Mouse (Mus musculus) embryonic facial prominence, embryonic 14.5 days (tissue): ENCODE results near the gene Coq8a. TPM values are rescaled to one million over a fixed set of nuclear protein-coding genes. Genes with fewer than 3 reads are reported as not detected.

Experiments used
- ATAC-seq: fragments of 200-750 bp; cut with Nextera tagmentation; 2 replicates; pipeline ENCODE4 v1.8.0; 2017; ENCODE audit warnings: low read depth, moderate number of reproducible peaks, moderate TSS enrichment
- DNase-seq: peaks from one replicate; pipeline ENCODE4 v3.0.0-alpha.2; 2015; ENCODE audit warnings: low spot score
- H3K27ac ChIP-seq: fragments of 300-500 bp; sonication (generic); replicated peaks from 2 replicates; pipeline ENCODE4 v1.5.1; 2014; ENCODE audit warnings: low read depth, mild to moderate bottlenecking, low read length, moderate library complexity
- H3K27me3 ChIP-seq: fragments of 300-500 bp; sonication (generic); replicated peaks from 2 replicates; pipeline ENCODE4 v1.6.1; 2014; ENCODE audit warnings: low read length; ENCODE audit not compliant: control insufficient read depth, insufficient read depth
- H3K36me3 ChIP-seq: fragments of 300-500 bp; sonication (generic); 2 replicates; pipeline ENCODE4 v1.6.1; 2014; ENCODE audit warnings: low read length, mixed read lengths; ENCODE audit not compliant: control insufficient read depth, insufficient read depth
- H3K4me1 ChIP-seq: fragments of 300-500 bp; sonication (generic); 2 replicates; pipeline ENCODE4 v1.6.1; 2014; ENCODE audit warnings: antibody characterized with exemption, low read length; ENCODE audit not compliant: control insufficient read depth, insufficient read depth
- H3K4me2 ChIP-seq: fragments of 300-500 bp; sonication (generic); 2 replicates; pipeline ENCODE4 v1.6.1; 2014; ENCODE audit warnings: low read depth, mild to moderate bottlenecking, low read length, moderate library complexity, mixed read lengths
- H3K4me3 ChIP-seq: fragments of 300-500 bp; sonication (generic); 2 replicates; pipeline ENCODE4 v1.5.1; 2014; ENCODE audit warnings: low read depth, mild to moderate bottlenecking, low read length
- H3K9ac ChIP-seq: fragments of 300-500 bp; sonication (generic); 2 replicates; pipeline ENCODE4 v1.6.1; 2014; ENCODE audit warnings: low read depth, mild to moderate bottlenecking, low read length, moderate library complexity, mixed read lengths
- H3K9me3 ChIP-seq: fragments of 300-500 bp; sonication (generic); 2 replicates; pipeline ENCODE4 v1.6.1; 2016; ENCODE audit warnings: low read length; ENCODE audit not compliant: control insufficient read depth
- WGBS: fragments of 180-500 bp; shearing (Covaris S2); extraction: QIAGEN DNeasy Blood & Tissue Kit; methylation state at CpG from one replicate; pipeline ENCODE4 v1.1.7; 2014; 5-methylcytosine and 5-hydroxymethylcytosine counted together
- polyA plus RNA-seq: library from polyadenylated mRNA; unstranded; fragments of >200 nt; fragmentation: Nextera tagmentation; extraction: Ambion mirVana; gene quantifications from 2 replicates; pipeline ENCODE4 v1.2.1, GENCODE M21; 2014

Coq8a gene
- polyA plus RNA-seq, 1 experiment from 2014 or later, result 24.7 TPM

DNA sequence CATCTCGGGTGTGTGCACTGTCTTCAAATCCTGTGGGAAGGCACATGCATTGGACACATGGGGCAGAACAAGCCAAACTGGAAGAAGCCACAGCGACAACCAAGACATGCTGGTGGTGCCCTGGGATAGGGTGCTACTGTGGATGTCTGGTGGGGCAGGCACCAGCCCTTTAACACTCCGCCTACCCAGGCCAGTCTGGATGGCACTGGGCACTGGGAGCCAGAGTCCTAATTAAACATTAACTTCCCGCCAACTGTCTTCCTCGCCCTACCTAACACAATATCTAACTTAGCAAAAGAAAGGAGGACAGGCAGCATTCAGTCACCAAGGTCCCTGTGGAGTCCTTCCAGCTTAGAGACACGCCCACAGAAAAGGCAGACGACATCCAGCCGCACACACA, 23.8 kb downstream of the Coq8a start:
- Histone ChIP-seq H3K9me3 (no peaks in the 10 kb centered on the region), H3K4me2 (no peak overlapping the region), H3K27me3 (no peaks in the 10 kb centered on the region), H3K9ac (no peak overlapping the region), H3K4me3 (no peak overlapping the region), H3K4me1 (no peaks in the 10 kb centered on the region), H3K36me3 (no peaks in the 10 kb centered on the region), H3K27ac (no peak overlapping the region)
- ATAC-seq, result no peak
- no peak for DNase-seq
- 62% methylated on average over 7 of the region's 8 CpGs for WGBS

DNA sequence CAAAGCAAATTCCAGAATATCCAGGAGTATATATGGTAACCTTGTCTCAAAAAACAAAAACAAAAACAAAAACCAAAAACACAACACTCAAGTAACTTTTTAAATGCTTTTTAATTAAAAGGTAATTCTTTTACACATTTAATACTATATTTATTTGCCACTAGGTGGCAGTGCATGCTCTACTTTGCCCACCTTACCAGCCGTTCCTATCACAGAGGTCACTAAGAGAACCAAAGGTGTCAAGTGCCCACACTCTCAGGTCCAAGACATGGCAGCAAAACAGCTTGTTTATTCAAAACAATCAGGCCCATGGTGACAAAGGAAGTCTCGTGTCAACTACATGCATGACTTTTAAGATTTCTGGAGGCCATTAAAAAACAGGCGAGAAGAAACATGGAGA, 24.2 kb downstream of the Coq8a start:
- no peaks in the 10 kb centered on the region for H3K27me3 ChIP-seq
- no peak overlapping the region for H3K4me3 ChIP-seq
- no peak for ATAC-seq
- no peak overlapping the region for H3K27ac ChIP-seq
- WGBS, result 36% methylated on average over 3 of the region's 3 CpGs
- H3K9ac ChIP-seq, result no peak overlapping the region
- peak; percentile 63 for DNase-seq
- no peak overlapping the region for H3K4me2 ChIP-seq
- H3K9me3 ChIP-seq, result no peaks in the 10 kb centered on the region
- no peaks in the 10 kb centered on the region for H3K36me3 ChIP-seq
- no peaks in the 10 kb centered on the region for H3K4me1 ChIP-seq

DNA sequence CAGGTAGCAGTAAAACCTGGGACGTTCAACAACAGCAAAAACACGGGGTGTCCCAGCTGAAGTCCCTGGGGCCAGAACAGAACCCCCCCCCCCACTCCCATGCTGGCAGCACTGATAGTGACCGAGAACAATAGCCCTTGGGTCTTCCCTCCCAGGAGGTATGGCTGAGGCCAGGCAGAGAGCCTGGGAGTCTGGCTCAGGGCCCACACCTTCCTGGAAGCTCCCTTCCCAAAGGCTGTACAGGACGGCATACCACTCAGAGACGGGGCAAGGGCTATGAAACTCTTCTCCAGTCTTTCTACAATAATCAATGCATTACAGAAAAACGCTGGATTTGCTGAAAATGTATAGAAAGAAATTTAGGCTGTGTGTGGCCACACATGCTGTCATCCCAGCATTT, 24.7 kb downstream of the Coq8a start:
- DNase-seq, result no peak
- WGBS, result 65% methylated on average over 6 of the region's 6 CpGs
- ATAC-seq, result no peak
- no peak overlapping the region for H3K4me3 ChIP-seq
- H3K9ac ChIP-seq, result no peak overlapping the region
- H3K9me3 ChIP-seq, result no peaks in the 10 kb centered on the region
- H3K4me1 ChIP-seq, result no peaks in the 10 kb centered on the region
- no peaks in the 10 kb centered on the region for H3K36me3 ChIP-seq
- no peak overlapping the region for H3K4me2 ChIP-seq
- no peak overlapping the region for H3K27ac ChIP-seq
- no peaks in the 10 kb centered on the region for H3K27me3 ChIP-seq

DNA sequence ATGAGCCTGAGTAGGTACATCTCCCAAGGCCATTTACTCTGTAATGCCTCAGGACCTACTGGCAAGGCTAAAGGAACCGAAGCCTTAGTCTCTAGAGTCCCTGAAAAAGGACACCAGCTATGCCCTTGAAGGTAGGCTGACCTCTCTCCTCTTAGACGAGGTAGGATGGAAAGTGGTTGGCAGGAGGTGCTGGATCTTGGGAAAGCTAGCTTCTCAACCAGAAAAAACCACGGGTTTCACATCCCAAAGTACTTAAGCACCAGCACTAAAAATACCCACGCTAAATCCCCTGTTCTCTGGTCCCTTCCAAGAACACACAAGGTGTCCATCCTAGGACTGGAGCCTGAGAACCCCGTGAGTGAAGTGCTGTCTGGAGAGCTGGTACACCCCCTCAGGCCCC, 26.4 kb downstream of the Coq8a start:
- no peak for ATAC-seq
- no peak overlapping the region for H3K4me2 ChIP-seq
- WGBS, result 76% methylated on average over 5 of the region's 5 CpGs

DNA sequence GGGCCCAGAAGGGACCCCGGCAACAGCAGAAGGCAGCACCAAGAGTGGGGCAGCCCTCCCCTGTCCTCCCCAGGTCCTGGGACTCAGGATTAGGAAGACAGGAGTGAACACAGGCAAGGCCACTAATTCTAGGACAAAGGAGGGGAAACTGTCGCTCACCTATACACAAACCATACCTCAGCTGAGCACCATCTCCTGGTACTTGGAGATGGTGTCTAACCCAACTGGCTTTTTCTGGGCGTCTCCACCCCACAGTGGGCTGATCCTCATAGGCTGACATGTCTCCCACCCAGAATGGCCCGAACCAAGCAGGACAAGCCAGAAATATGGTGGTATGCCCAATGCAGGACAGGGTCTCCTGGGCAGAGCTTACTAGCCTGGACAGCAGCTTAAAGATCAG, 26.8 kb downstream of the Coq8a start:
- H3K4me2 ChIP-seq, result no peak overlapping the region
- DNase-seq (no peak), ATAC-seq (no peak)
- H3K27ac ChIP-seq, result no peak overlapping the region
- H3K4me1 ChIP-seq, result no peaks in the 10 kb centered on the region
- H3K9ac ChIP-seq, result no peak overlapping the region
- H3K4me3 ChIP-seq, result no peak overlapping the region
- 86% methylated on average over 4 of the region's 4 CpGs for WGBS
- no peaks in the 10 kb centered on the region for H3K9me3 ChIP-seq
- no peaks in the 10 kb centered on the region for H3K27me3 ChIP-seq
- 0 out of 2 replicates have a peak, but pooled peaks cover 9% of the 10 kb centered on the region for H3K36me3 ChIP-seq

More for the DNA sequence above, 26.4 kb downstream of the Coq8a start:
- no peak for DNase-seq
- Histone ChIP-seq H3K4me1 (no peaks in the 10 kb centered on the region), H3K9me3 (no peaks in the 10 kb centered on the region), H3K36me3 (0 out of 2 replicates have a peak, but pooled peaks cover 6% of the 10 kb centered on the region), H3K9ac (no peak overlapping the region), H3K27me3 (no peaks in the 10 kb centered on the region), H3K27ac (no peak overlapping the region), H3K4me3 (no peak overlapping the region)

DNA sequence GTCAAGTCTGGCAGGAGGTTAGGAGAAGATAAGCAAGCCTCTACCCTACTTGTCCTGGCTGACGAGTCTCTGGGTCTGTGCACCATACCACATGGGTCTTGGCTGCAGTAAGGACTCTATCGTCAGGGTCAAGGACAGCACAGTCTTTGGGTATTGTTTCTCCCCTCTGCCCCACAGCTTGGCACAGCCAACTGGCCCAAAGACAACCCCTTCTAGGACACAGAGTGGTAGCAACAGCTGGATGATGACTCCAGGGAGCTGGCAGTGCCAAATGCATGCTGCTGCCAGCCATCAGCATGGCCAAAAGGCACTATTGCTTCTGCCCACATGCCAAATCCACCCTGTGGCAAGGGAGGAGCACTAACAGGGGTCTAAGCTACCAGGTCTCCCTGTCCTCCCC, 27.5 kb downstream of the Coq8a start:
- no peak overlapping the region for H3K27ac ChIP-seq
- no peak overlapping the region for H3K4me3 ChIP-seq
- no peak for ATAC-seq
- H3K27me3 ChIP-seq, result no peaks in the 10 kb centered on the region
- H3K4me1 ChIP-seq, result no peaks in the 10 kb centered on the region
- H3K4me2 ChIP-seq, result no peak overlapping the region
- WGBS, result 66% methylated on average over 2 of the region's 2 CpGs
- 0 out of 2 replicates have a peak, but pooled peaks cover 9% of the 10 kb centered on the region for H3K36me3 ChIP-seq
- no peaks in the 10 kb centered on the region for H3K9me3 ChIP-seq
- DNase-seq, result no peak
- H3K9ac ChIP-seq, result no peak overlapping the region

DNA sequence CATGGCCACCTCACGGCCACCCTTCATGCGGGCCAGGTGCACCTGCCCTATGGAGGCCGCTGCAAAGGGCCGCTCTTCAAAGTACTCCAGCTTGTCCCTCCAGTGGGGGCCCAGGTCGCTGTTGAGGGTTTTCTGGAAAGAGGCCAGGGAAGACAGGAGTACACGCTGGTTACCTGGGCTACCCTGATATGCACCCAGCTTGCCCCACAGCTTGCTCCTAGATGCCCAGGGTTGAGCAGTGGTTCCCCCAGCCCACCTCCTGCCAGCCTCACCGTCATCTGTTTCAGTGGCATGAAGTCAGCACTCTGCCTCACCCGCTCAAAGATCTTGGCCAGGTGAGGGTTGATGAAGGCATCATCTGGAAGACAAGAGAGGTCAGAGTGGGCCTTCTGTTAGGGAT, 29.3 kb downstream of the Coq8a start:
- H3K9me3 ChIP-seq, result no peaks in the 10 kb centered on the region
- ATAC-seq, result no peak
- 84% methylated on average over 8 of the region's 8 CpGs for WGBS

DNA sequence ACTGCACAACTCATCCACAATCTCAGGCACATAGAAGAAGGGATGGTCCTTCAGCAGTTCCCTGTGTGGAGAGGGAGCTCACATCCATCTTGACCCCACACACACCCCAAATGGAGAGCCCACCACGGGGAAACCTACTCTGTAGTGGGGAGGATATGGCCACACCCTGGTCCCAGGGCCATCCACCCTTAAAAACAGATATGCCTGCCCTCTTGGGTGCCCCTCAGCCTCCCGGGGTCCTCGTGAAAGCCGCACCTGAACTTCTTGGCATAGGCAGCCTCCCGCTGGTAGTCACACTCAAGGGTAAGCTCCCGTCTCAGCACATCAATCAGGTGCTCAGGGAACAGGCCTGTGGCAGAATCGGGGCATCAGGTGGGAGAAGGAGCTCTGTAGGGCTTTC, 30.2 kb downstream of the Coq8a start:
- Histone ChIP-seq H3K4me3 (no peak overlapping the region), H3K9ac (no peak overlapping the region), H3K36me3 (peaks cover 14% of the 10 kb centered on the region; the same call in 1 of the 2 replicates), H3K27me3 (no peaks in the 10 kb centered on the region), H3K4me2 (no peak overlapping the region), H3K9me3 (no peaks in the 10 kb centered on the region), H3K4me1 (no peaks in the 10 kb centered on the region), H3K27ac (no peak overlapping the region)
- WGBS, result 81% methylated on average over 7 of the region's 7 CpGs
- no peak for ATAC-seq
- no peak for DNase-seq

More for the DNA sequence above, 29.3 kb downstream of the Coq8a start:
- Histone ChIP-seq H3K36me3 (peaks cover 14% of the 10 kb centered on the region; the same call in 1 of the 2 replicates), H3K4me3 (no peak overlapping the region), H3K4me2 (no peak overlapping the region), H3K4me1 (no peaks in the 10 kb centered on the region), H3K27ac (no peak overlapping the region), H3K9ac (no peak overlapping the region), H3K27me3 (no peaks in the 10 kb centered on the region)
- DNase-seq, result no peak

DNA sequence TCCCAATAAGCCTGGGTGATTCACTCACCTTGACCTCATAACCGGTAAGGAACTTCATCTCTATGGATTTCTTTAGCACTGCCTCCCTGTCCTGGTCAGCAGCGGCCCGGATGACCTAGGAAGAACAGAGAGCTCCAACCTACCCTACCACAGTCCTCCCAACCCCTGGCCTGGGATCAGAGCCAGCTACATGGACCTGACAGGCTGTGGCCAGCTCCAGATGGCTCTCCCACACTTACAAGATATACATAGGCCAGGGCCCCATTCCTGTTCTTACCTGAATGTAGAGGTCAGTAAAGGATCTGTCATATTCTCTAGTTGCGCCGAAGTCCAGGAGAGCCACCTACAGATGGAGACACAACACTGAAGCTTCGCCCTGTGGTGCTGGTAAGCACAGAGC, 31.1 kb downstream of the Coq8a start:
- WGBS, result 93% methylated on average over 6 of the region's 6 CpGs
- Histone ChIP-seq H3K27ac (no peak overlapping the region), H3K4me3 (no peak overlapping the region), H3K4me1 (no peaks in the 10 kb centered on the region), H3K9me3 (no peaks in the 10 kb centered on the region), H3K27me3 (no peaks in the 10 kb centered on the region), H3K36me3 (peaks cover 14% of the 10 kb centered on the region; the same call in 1 of the 2 replicates), H3K4me2 (no peak overlapping the region), H3K9ac (no peak overlapping the region)
- no peak for DNase-seq
- no peak for ATAC-seq
